Mouse (Mus musculus): ENCODE measurements around the gene Slc29a1. TPM values are rescaled to one million over a fixed set of nuclear protein-coding genes. Genes with fewer than 3 reads are reported as not detected.
A peak's percentile ranks its signal among the peaks of the same experiment; 100 is the strongest.

Slc29a1 gene
- polyA plus RNA-seq, 1 experiment from 2014 or later = 137 TPM

DNA sequence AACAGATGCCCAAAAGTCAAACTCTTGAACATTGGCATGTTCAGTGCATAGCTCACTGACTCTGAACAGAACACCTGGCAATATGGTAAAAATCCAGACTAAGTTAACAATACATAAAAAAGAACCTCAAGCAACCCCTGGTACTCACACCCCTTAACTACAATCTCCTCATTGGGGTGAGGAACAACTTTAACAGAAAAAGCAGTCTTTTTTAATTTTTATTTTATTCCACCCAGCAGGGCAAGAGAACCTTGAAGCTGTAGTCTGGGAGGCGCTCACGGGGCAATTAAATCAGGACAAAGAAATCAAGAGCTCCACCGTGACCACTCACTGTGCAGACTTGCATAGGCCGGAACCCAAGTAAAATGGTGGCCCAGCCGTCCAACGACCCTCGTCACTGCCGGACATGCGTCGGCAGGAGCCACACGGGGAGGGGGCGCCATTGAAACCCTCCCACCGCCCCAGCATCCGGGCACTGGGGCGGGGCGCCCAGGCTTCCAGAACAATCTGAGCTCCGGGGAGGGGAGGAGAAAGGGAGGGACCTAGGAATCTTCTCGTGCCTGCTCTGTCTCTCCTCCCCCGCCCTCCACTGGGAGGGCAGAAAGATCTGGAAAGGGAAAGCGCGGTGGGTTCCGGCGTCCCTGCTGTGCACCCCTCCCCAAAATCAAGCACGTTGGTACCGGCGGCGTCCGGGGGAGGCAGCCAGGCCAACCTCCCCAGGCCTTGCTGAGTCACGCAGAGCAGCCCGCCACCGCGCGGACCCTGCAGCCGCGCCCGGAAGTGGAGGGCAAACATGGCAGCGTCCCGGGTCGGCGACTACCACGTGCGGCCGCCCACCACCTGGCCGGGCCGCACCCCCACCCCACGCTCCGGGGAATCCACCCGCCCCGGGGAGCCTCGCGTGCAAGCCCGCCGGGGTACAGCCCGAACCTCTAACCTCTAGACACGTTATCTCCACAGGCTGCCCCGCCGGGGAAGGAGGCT lies 27.0 kb downstream of the Slc29a1 start:
- Histone ChIP-seq H3K4me1 (ENCODE audit: control insufficient read depth, insufficient read depth, low read length) (peaks cover 40% of the 10 kb centered on the region), H3K36me3 (ENCODE audit: control insufficient read depth, insufficient read depth) (peaks cover 46% of the 10 kb centered on the region), H3K27ac (ENCODE audit: low read length) (peak overlapping the region; percentile 99), H3K9me3 (replicated peaks; ENCODE audit: control insufficient read depth, low read length) (no peaks in the 10 kb centered on the region), H3K9ac (ENCODE audit: low read length) (peak overlapping the region; percentile 100), H3K27me3 (ENCODE audit: control insufficient read depth, insufficient read depth, low read length) (no peaks in the 10 kb centered on the region), H3K4me3 (ENCODE audit: low read length) (peak overlapping the region; percentile 100), H3K4me2 (ENCODE audit: low read depth, low read length) (peak overlapping the region; percentile 91)
- peak; percentile 56 for ATAC-seq (replicated peaks; ENCODE audit: extremely low read depth, insufficient read depth, low FRiP score)
- WGBS = under 1% methylated on average over 57 of the region's 57 CpGs

DNA sequence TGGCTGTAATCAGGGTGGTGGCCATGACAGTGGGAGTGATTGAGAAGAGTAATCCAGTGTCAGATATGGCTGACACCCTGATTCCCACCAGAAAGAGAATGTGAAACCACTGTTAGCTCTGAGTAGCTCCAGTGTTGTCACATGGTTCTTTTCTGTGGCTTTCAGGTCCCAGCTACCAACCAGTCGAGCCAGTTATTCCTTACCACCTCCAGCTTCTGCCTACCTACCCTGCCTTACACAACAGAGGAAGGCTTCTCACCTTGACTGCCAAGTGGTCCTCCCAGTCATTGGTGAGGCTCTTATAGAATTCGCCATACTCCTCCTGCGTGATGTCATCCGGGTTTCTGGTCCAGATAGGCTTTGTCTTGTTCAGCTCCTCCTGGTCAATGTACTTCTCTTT lies 29.4 kb downstream of the Slc29a1 start:
- WGBS = 69% methylated on average over 4 of the region's 4 CpGs
- Histone ChIP-seq H3K36me3 (ENCODE audit: control insufficient read depth, insufficient read depth) (peaks cover 60% of the 10 kb centered on the region), H3K27me3 (ENCODE audit: control insufficient read depth, insufficient read depth, low read length) (no peaks in the 10 kb centered on the region), H3K27ac (ENCODE audit: low read length) (no peak overlapping the region), H3K4me1 (ENCODE audit: control insufficient read depth, insufficient read depth, low read length) (peaks cover 45% of the 10 kb centered on the region), H3K4me2 (ENCODE audit: low read depth, low read length) (no peak overlapping the region), H3K9ac (ENCODE audit: low read length) (no peak overlapping the region), H3K9me3 (replicated peaks; ENCODE audit: control insufficient read depth, low read length) (no peaks in the 10 kb centered on the region), H3K4me3 (ENCODE audit: low read length) (no peak overlapping the region)
- ATAC-seq (replicated peaks; ENCODE audit: extremely low read depth, insufficient read depth, low FRiP score) = no peak

DNA sequence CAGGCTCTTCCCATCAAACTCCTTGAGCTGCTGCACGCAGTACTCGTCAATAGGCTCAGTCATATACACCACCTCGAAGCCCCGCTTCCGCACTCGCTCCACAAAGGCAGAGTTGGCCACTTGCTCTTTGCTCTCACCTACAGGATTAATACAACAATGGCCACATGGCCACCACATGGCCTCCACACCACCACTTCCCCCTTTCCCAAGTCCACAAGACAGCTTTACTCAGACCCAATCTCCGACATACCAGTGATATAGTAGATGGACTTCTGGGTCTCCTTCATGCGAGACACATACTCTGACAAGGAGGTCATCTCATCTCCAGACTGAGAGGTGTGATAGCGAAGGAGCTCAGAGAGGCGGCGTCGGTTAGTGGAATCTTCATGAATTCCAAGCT lies 30.4 kb downstream of the Slc29a1 start:
- no peak overlapping the region for H3K4me3 ChIP-seq (ENCODE audit: low read length)
- no peak overlapping the region for H3K9ac ChIP-seq (ENCODE audit: low read length)
- 83% methylated on average over 12 of the region's 12 CpGs for WGBS
- no peaks in the 10 kb centered on the region for H3K27me3 ChIP-seq (ENCODE audit: control insufficient read depth, insufficient read depth, low read length)
- H3K36me3 ChIP-seq (ENCODE audit: control insufficient read depth, insufficient read depth) = peaks cover 60% of the 10 kb centered on the region
- no peak for ATAC-seq (replicated peaks; ENCODE audit: extremely low read depth, insufficient read depth, low FRiP score)
- H3K4me1 ChIP-seq (ENCODE audit: control insufficient read depth, insufficient read depth, low read length) = peaks cover 44% of the 10 kb centered on the region
- H3K27ac ChIP-seq (ENCODE audit: low read length) = no peak overlapping the region
- H3K9me3 ChIP-seq (replicated peaks; ENCODE audit: control insufficient read depth, low read length) = no peaks in the 10 kb centered on the region
- H3K4me2 ChIP-seq (ENCODE audit: low read depth, low read length) = no peak overlapping the region

DNA sequence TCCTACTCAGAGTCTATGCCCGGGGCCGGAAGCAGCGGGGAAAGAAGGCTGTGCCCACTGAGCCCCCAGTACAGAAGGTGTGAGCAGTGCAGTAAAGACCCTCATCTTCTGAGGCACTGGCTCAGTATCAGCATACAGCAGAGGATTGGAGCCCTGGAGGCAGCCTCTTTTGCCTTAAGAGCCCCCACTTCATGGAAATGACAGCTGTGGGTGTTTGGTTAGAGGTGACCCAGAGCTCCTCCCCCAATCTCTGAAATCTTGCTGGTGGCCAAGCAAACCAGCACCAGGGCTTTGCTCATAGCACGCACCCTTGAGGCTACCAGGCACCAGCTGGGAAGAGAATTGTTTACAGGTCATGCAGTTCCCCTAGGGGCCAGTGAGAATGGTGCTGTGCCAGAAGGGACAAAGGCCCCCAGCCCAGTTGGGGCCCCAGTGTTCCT lies 32.2 kb downstream of the Slc29a1 start:
- peaks cover 60% of the 10 kb centered on the region for H3K36me3 ChIP-seq (ENCODE audit: control insufficient read depth, insufficient read depth)
- no peaks in the 10 kb centered on the region for H3K27me3 ChIP-seq (ENCODE audit: control insufficient read depth, insufficient read depth, low read length)
- no peak overlapping the region for H3K9ac ChIP-seq (ENCODE audit: low read length)
- H3K4me2 ChIP-seq (ENCODE audit: low read depth, low read length) = no peak overlapping the region
- H3K4me1 ChIP-seq (ENCODE audit: control insufficient read depth, insufficient read depth, low read length) = peaks cover 44% of the 10 kb centered on the region
- no peaks in the 10 kb centered on the region for H3K9me3 ChIP-seq (replicated peaks; ENCODE audit: control insufficient read depth, low read length)
- no peak for ATAC-seq (replicated peaks; ENCODE audit: extremely low read depth, insufficient read depth, low FRiP score)
- 42% methylated on average over 4 of the region's 4 CpGs for WGBS
- peak overlapping the region; percentile 55 for H3K27ac ChIP-seq (ENCODE audit: low read length)
- no peak overlapping the region for H3K4me3 ChIP-seq (ENCODE audit: low read length)

DNA sequence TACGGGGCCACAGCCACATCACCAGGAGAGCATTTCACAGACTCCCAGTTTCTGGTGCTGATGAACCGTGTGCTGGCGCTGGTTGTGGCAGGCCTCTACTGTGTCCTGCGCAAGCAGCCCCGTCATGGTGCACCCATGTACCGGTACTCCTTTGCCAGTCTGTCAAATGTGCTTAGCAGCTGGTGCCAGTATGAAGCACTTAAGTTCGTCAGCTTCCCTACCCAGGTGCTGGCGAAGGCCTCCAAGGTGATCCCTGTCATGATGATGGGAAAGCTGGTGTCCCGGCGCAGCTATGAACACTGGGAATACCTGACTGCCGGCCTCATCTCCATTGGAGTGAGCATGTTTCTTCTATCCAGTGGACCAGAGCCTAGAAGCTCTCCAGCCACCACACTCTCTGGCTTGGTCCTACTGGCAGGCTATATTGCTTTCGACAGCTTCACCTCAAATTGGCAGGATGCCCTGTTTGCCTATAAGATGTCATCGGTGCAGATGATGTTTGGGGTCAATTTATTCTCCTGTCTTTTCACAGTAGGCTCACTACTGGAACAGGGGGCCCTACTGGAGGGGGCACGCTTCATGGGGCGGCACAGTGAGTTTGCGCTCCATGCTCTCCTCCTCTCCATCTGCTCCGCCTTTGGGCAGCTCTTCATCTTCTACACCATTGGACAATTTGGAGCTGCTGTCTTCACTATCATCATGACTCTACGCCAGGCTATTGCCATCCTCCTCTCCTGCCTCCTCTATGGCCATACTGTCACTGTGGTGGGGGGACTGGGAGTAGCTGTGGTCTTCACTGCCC lies 32.8 kb downstream of the Slc29a1 start:
- ATAC-seq (replicated peaks; ENCODE audit: extremely low read depth, insufficient read depth, low FRiP score) = no peak
- WGBS = 61% methylated on average over 18 of the region's 18 CpGs
- peaks cover 56% of the 10 kb centered on the region for H3K36me3 ChIP-seq (ENCODE audit: control insufficient read depth, insufficient read depth)

DNA sequence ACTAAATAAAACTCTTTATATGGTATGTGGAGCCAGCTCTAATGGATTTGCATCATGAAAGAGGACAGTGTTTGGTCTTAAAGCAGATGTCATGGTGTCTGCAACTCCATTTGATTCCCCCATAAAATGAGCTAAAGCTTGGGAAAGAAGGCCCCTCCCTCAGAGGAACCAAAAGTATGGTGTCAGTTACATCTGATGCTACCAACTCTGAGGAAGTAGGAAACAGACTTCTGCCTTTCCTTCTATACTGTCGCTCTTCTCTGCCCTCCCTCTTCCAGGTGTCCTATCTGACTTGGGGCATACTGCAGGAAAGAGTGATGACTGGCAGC lies 33.4 kb downstream of the Slc29a1 start:
- H3K36me3 ChIP-seq (ENCODE audit: control insufficient read depth, insufficient read depth) = peaks cover 50% of the 10 kb centered on the region
- ATAC-seq (replicated peaks; ENCODE audit: extremely low read depth, insufficient read depth, low FRiP score) = no peak
- H3K27ac ChIP-seq (ENCODE audit: low read length) = no peak overlapping the region
- H3K9me3 ChIP-seq (replicated peaks; ENCODE audit: control insufficient read depth, low read length) = no peaks in the 10 kb centered on the region
- no peak overlapping the region for H3K4me2 ChIP-seq (ENCODE audit: low read depth, low read length)
- H3K9ac ChIP-seq (ENCODE audit: low read length) = no peak overlapping the region
- 69% methylated on average over 1 of the region's 1 CpGs for WGBS
- no peak overlapping the region for H3K4me3 ChIP-seq (ENCODE audit: low read length)
- no peaks in the 10 kb centered on the region for H3K27me3 ChIP-seq (ENCODE audit: control insufficient read depth, insufficient read depth, low read length)
- peaks cover 34% of the 10 kb centered on the region for H3K4me1 ChIP-seq (ENCODE audit: control insufficient read depth, insufficient read depth, low read length)

More for the DNA sequence above, 32.8 kb downstream of the Slc29a1 start:
- H3K9ac ChIP-seq (ENCODE audit: low read length) = no peak overlapping the region
- H3K27me3 ChIP-seq (ENCODE audit: control insufficient read depth, insufficient read depth, low read length) = no peaks in the 10 kb centered on the region
- H3K4me1 ChIP-seq (ENCODE audit: control insufficient read depth, insufficient read depth, low read length) = peaks cover 39% of the 10 kb centered on the region
- no peak overlapping the region for H3K4me3 ChIP-seq (ENCODE audit: low read length)
- peak overlapping the region; percentile 55 for H3K27ac ChIP-seq (ENCODE audit: low read length)
- no peaks in the 10 kb centered on the region for H3K9me3 ChIP-seq (replicated peaks; ENCODE audit: control insufficient read depth, low read length)
- no peak overlapping the region for H3K4me2 ChIP-seq (ENCODE audit: low read depth, low read length)

DNA sequence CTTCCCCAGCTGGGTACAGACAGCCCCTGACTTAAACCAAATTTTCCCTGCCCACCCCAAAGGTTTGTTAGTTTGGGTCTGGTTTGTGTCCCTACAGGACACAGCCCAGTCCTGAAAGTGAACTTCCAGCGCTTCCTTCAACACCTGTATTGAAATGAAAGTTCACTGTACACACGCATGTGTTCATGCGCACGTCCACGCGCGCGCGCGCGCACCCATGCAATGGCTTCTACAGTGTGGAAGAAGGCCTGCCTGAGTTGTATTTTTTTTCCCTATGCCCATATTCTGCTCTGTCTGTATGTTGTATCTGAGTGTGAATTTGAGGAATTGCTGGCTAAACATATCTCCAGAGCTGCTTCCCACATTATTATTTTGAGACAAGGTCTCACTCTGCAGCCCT lies 34.3 kb downstream of the Slc29a1 start:
- Histone ChIP-seq H3K4me2 (ENCODE audit: low read depth, low read length) (peak overlapping the region; percentile 99), H3K9me3 (replicated peaks; ENCODE audit: control insufficient read depth, low read length) (no peaks in the 10 kb centered on the region), H3K4me1 (ENCODE audit: control insufficient read depth, insufficient read depth, low read length) (peaks cover 26% of the 10 kb centered on the region), H3K27me3 (ENCODE audit: control insufficient read depth, insufficient read depth, low read length) (no peaks in the 10 kb centered on the region), H3K9ac (ENCODE audit: low read length) (peak overlapping the region; percentile 99; the same call in 1 of the 2 replicates), H3K36me3 (ENCODE audit: control insufficient read depth, insufficient read depth) (peaks cover 41% of the 10 kb centered on the region), H3K4me3 (ENCODE audit: low read length) (peak overlapping the region; percentile 96; the same call in 1 of the 2 replicates), H3K27ac (ENCODE audit: low read length) (no peak overlapping the region)
- 94% methylated on average over 11 of the region's 11 CpGs for WGBS
- ATAC-seq (replicated peaks; ENCODE audit: extremely low read depth, insufficient read depth, low FRiP score) = no peak

DNA sequence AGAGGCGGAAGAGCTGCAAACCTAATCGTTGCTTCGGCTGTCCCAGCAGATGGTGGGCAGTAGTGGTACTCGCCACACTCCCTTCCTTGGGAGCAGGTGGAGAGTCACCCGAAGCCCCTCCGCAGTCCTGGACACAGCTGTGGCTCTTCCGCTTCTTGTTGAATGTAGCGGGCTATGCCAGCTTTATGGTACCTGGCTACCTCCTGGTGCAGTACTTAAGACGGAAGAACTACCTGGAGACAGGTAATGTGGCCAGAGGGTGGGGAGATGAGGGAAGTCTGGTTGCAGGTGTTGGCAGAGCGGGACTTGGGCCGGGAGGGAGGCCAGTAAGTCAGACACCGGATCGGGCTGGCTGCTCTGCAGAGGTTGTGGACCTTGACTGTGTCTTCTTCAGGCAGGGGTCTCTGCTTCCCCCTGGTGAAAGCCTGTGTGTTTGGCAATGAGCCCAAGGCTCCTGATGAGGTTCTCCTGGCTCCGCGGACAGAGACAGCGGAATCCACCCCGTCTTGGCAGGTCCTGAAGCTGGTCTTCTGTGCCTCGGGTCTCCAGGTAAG lies 34.8 kb downstream of the Slc29a1 start:
- Histone ChIP-seq H3K9me3 (replicated peaks; ENCODE audit: control insufficient read depth, low read length) (no peaks in the 10 kb centered on the region), H3K9ac (ENCODE audit: low read length) (peak overlapping the region; percentile 99), H3K27me3 (ENCODE audit: control insufficient read depth, insufficient read depth, low read length) (no peaks in the 10 kb centered on the region), H3K4me3 (ENCODE audit: low read length) (peak overlapping the region; percentile 96), H3K4me1 (ENCODE audit: control insufficient read depth, insufficient read depth, low read length) (peaks cover 23% of the 10 kb centered on the region), H3K27ac (ENCODE audit: low read length) (no peak overlapping the region; the same call in 1 of the 2 replicates), H3K36me3 (ENCODE audit: control insufficient read depth, insufficient read depth) (peaks cover 36% of the 10 kb centered on the region), H3K4me2 (ENCODE audit: low read depth, low read length) (peak overlapping the region; percentile 99)
- ATAC-seq (replicated peaks; ENCODE audit: extremely low read depth, insufficient read depth, low FRiP score) = no peak
- 16% methylated on average over 18 of the region's 18 CpGs for WGBS

Measured in heart, embryonic 16.5 days (tissue).